Mouse (Mus musculus) testis, postnatal 10 days (tissue): ENCODE data around the gene Selp.

ENCODE experiments used
- DNase-seq: peaks from one replicate; pipeline ENCODE4 v3.0.0; 2021; ENCODE audit warnings: low spot score

Selp gene

GRCm38 (mm10) chr1:164119892-164120776 lies 5.1 kb downstream of the Selp start:
- DNase-seq = no peak

GRCm38 (mm10) chr1:164120777-164121158 lies 5.7 kb downstream of the Selp start:
- DNase-seq = no peak

GRCm38 (mm10) chr1:164123836-164124235 lies 8.8 kb downstream of the Selp start:
- no peak for DNase-seq

- DNase-seq = no peak
Observed at GRCm38 (mm10) chr1:164130013-164130412, 14.9 kb downstream of the Selp start.

- no peak for DNase-seq
Observed at GRCm38 (mm10) chr1:164132609-164133008, 17.5 kb downstream of the Selp start.

GRCm38 (mm10) chr1:164134101-164134500 lies 19.0 kb downstream of the Selp start:
- no peak for DNase-seq

- DNase-seq = no peak
Observed at GRCm38 (mm10) chr1:164135360-164135759, 20.3 kb downstream of the Selp start.

- DNase-seq = no peak
Observed at GRCm38 (mm10) chr1:164135960-164136359, 20.9 kb downstream of the Selp start.

GRCm38 (mm10) chr1:164136636-164137035 lies 21.6 kb downstream of the Selp start:
- no peak for DNase-seq

GRCm38 (mm10) chr1:164138365-164139130 lies 23.5 kb downstream of the Selp start:
- peak; percentile 89 for DNase-seq

GRCm38 (mm10) chr1:164139464-164139863 lies 24.4 kb downstream of the Selp start:
- no peak for DNase-seq

GRCm38 (mm10) chr1:164149083-164149482 lies 34.0 kb downstream of the Selp start:
- no peak for DNase-seq

GRCm38 (mm10) chr1:164151387-164152088 lies 36.5 kb downstream of the Selp start, which contains the start of gene F5:
Gene F5 (plus strand): TSS chr1:164151838.
- DNase-seq = peak; percentile 44

- DNase-seq = no peak
Observed at GRCm38 (mm10) chr1:164152836-164153235, 37.8 kb downstream of the Selp start.

GRCm38 (mm10) chr1:164154983-164155382 lies 39.9 kb downstream of the Selp start:
- no peak for DNase-seq

- no peak for DNase-seq
Observed at GRCm38 (mm10) chr1:164158571-164158970, 43.5 kb downstream of the Selp start.

GRCm38 (mm10) chr1:164159781-164160180 lies 44.7 kb downstream of the Selp start:
- DNase-seq = no peak

- no peak for DNase-seq
Observed at GRCm38 (mm10) chr1:164162745-164163144, 47.7 kb downstream of the Selp start.

GRCm38 (mm10) chr1:164168818-164169217 lies 53.8 kb downstream of the Selp start:
- DNase-seq = no peak

GRCm38 (mm10) chr1:164170434-164170833 lies 55.4 kb downstream of the Selp start:
- no peak for DNase-seq

GRCm38 (mm10) chr1:164173145-164173544 lies 58.1 kb downstream of the Selp start:
- no peak for DNase-seq

- DNase-seq = no peak
Observed at GRCm38 (mm10) chr1:164176856-164177255, 61.8 kb downstream of the Selp start.
